Mouse (Mus musculus) A20 (cell line): ENCODE data around the gene Prr3.
"Not testable (repeated sequence)": the region's sequence is repeated elsewhere in the genome, so short reads cannot be mapped to it uniquely, and the experiment has no call there.

ENCODE experiments used
- DNase-seq: peaks from one replicate; pipeline ENCODE4 v3.0.0-alpha.2; 2011; ENCODE audit warnings: low read depth, low spot score

The Prr3 gene

DNA sequence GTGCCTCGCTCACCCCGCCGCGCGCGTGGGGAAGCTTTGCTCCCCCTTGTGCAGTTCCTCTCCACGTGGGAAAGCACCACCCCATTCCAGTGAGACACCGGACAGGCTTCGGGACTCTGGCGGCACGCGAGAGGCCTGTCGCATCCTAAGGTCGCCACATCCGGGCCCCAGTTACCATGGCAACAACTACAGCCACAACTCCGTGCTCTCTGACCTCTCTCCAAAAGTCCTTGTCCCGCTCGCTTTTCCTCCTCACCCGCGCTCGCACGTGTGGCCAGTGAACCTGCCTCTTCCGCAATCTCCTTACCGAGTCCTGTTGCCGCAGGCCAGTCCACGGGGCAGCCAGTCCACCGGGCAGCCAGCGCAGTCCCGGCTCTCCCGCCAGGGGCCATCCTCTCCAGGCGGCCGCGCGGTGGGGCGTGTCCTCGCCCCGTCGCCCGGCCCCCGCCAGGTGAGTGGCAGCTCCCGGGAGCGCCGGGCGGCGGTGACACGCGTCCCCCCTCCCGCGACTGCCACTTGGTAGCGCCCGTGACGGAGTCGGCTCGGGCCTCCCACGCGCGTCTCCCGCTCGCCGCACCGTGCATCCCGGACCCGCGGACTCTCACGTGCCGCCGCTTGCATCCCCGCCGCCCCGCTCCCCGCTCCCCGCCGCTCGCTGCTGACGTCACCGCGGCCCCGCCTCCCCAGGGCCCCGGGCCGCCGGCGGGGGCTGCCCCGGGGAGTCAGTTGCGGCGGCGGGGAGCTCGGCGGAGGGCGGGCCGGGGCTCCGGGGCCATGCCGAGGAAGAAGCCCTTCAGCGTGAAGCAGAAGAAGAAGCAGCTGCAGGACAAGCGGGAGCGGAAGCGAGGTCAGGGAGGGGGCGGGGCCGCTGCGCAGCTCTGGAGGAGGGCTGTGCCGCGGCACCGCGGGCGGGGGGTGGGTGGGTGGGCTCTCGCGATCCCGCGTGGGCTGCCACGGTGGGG is at the start of gene Prr3, which contains the start of gene Gnl1:
Gene Prr3 (minus strand): TSS at position 836 of the 962 bp plus-strand sequence.
Gene Gnl1 (plus strand): TSS at position 451 of the 962 bp plus-strand sequence.
- DNase-seq = peak; percentile 100

- no peak for DNase-seq
These were observed 49.0 kb upstream of the Prr3 start for GRCm38 (mm10) chr17:36028879-36029619.

DNA sequence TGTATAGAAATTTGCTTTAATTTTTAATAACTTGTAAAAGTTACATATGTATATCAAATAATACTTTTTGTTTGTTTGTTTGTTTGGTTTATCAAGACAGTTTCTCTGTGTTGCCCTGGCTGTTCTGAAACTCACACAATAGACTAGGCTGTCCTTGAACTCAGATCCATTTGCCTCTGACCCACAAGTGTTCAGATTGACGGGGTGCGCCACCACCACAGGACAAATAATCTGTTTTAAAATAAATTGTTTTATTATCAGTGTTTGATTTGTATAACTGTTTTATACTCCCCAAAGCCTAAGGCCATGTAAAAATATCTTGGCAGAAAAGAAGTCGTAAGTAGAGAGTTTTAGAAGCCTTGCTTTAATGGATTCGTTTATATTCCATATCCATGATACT is 47.6 kb upstream of the Prr3 start:
- no peak for DNase-seq

DNA sequence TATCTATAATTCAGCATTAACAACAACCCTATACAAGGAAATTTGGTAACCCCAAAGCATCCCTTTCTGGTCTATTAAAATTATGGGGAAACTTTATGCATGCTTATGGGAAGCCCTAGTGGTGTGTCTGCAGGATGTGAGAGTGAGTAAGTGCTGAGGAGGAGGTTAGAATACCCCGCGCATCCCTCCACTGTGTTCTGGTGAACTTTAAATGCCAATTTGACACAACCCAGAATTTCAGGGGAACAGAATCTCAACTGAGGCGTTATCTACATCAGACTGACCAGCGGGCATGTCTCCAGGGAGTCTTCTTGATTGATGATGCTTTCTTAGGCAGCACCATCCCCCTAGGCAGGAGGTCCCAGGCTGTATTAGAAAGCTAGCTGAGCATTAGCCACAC is 45.9 kb upstream of the Prr3 start:
- no peak for DNase-seq

DNA sequence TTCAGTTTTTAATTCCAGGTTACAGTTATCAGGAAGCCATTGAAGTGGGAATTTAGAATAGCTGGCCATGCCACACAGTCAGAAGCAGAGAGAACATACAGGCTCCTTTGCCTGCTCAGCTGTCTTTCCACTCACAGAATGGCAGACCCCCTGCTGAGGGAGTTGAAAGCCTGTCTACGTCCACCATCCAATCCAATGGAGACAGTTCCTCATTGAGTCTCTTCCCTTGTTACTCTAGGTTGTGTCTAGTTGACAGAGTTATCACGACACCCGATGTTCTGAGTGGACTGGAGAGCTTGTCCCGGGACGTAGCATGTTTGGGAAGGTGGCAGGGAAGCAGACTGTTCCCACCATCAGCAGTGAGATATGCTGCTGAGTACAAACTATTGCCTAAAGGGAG is 45.2 kb upstream of the Prr3 start:
- no peak for DNase-seq

DNA sequence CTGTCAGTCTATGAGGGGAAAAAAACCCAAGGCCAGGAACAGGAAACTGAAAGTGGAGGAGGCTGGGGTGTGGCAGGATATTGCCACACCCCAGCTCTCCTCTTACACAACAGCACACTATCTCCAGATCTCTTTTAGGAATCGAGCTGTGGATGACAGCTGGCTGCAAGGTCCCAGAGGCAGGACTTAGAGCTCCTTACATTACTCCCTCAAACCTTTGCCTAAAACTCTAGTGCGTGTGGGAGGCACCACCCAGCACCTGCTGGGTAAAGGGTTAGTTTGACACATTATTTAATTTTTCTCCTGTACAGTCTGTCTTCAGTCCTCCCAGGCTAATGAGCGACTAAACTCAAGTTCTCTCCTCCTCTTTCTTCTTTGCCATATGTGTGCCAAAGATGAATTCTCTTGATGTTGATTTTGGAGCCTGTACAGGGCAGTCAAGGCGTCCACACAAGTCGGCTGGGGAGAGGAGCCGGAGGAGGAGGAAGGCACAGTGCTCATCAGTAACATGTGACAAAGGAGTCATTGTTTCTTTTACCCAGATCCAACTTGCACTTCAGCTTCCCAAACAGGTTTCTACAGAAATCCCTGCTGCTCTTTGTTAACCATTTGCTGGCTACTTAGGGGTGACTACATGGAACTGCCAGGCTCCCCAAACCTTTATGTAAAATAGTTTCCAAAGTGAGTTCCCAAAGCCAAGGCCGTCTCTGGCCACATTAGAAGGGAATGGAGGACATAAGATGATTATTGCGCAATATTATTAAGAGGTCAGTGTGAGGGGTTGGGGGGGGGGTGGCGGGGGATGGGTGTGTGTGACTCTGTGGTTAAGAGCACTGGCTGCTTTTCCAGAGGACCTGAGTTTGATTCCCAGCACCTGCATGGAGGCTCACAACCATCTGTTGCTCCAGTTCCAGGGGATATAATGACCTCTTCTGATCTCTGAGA is 43.9 kb upstream of the Prr3 start:
- DNase-seq = no peak

DNA sequence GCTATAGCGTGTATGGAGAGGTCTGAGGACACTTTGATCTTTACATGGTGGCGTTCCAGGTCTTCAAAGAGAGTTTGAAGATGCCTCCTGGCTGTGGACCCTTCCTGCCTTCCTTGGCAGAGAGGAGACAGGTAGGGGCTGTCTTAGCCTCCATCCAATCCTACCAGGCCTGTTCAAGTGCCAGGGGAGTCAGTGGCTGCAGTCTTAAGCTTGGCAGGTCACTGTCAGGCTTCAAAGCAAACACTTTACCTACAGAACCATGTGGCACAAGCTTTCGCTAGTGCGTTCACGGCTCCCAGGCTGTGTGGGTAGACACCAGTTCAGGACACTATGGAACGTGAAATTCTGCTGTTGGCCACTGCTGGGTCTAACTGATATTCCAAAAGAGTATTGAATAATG is 42.9 kb upstream of the Prr3 start:
- no peak for DNase-seq

- no peak for DNase-seq
These were observed 42.1 kb upstream of the Prr3 start for GRCm38 (mm10) chr17:36022098-36022497.

GRCm38 (mm10) chr17:36021309-36021708 is 41.3 kb upstream of the Prr3 start:
- DNase-seq = peak; percentile 34

GRCm38 (mm10) chr17:36020191-36021073 is 40.4 kb upstream of the Prr3 start, which contains the start of gene H2-T24:
TSS of gene H2-T24 (minus strand) at chr17:36020560.
- peak; percentile 96 for DNase-seq

DNA sequence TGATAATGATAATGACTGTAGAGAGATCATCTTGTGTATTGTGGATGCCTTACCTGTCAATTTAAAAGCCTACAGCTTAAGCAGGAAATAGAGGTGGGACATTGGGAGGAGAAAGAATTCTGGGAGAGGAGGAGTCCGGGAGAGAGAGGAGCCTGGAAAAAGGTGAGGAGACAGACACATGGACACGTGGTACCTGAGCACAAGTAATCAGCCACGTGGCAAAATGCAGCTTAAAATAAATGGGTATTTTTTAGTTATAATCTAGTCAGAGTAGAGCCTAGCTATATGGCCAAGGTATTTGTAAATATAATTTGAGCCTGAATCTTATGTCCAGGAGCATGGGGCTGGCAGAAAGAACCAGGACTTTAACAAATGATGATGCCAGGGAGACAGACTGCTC is 39.5 kb upstream of the Prr3 start:
- DNase-seq = peak; percentile 37

GRCm38 (mm10) chr17:36018979-36019378 is 38.9 kb upstream of the Prr3 start:
- DNase-seq = no peak

DNA sequence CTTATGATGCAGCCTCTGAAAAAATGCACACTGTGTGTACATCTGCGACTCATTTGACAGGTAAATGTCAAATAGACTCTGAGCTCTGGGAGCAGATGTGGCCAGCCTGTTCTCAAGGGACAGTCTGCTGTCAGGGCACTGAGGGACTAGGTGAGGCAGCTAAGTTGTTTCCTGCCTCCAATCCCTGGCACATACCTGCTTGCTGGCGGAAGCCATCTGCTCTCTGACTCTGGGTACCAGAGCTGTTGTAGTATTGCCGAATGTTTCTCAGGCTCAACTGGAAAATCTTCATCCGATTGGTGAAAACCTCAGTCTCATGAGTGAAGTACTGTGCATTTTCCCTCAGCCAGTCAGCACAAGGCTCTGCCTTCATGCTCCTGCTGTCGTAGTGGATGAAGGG is 37.0 kb upstream of the Prr3 start:
- no peak for DNase-seq

DNA sequence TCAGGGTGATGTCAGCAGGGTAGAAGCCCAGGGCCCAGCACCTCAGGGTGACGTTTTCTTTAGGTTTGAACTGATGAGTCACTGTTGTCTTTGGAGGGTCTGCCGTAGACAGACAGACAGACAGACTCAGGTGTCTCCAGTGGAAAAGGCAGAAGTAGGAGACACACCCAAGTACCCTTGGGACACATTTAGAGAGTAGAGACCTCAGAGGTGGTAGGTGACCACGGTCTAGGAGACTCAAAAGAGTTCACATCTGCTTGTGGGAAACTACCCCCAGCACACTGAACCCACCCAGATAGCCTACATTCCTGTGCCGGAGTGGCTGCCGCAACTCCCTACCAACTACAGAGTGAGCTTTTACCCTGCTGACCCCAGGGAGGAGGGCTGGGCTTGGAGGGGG is 34.9 kb upstream of the Prr3 start:
- DNase-seq = no peak

GRCm38 (mm10) chr17:36004409-36004808 is 24.4 kb upstream of the Prr3 start:
- not testable (repeated sequence) for DNase-seq

DNA sequence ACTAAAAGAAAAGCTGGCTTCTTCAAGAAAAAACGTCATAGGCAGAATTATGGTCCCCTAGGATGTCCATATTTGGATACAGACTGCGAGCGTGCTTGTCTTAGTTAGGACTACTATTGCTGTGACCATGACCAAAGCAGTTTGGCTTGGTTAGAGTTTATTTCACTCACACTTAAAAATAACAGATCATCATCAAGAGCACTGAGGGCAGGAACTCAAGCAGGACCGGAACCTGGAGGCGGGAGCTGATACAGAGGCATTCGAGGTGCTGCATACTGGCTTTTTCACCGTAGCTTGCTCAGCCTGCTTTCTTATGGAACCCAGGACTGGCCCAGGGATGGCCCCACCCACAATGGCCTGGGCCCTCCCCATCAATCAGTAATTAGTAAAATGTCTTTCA is 23.3 kb upstream of the Prr3 start:
- no peak for DNase-seq

DNA sequence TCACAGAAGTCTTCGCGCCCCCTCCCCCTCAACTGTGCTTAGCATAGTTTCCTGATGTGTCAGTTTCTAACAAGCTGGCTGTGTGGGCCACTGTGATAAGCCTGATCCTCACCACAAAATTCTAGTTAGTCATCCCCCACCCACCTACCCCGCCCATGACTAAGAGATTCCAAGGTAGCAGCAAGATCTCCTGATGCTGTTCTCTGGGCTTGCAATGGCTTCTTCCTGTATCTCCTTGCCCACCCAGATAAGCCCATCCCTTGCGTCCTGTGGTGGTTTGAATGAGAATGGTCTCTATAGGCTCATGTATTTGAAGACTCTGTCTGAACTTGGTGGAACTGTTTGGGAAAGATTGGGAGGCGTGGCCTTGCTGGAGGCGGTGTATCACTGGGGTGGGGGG is 21.9 kb upstream of the Prr3 start:
- DNase-seq = no peak

- peak; percentile 53 for DNase-seq
These were observed 21.3 kb upstream of the Prr3 start for GRCm38 (mm10) chr17:36001121-36001897.

DNA sequence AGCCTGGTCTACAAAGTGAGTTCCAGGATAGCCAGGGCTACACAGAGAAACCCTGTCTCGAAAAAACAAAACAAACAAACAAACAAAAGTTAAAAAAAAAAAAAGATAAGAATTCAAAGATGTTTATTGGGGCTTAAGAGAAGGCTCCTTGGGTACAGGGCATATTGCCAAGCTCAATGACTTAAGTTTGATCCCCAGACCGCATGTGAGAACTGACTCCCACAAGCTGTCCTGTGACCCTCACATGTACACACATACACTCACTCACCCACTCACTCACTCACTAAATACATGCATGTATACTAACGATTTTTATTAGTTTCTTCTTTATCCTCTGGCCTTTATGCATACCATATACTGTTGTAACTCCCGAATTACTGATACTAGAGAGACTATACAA is 20.3 kb upstream of the Prr3 start:
- no peak for DNase-seq

GRCm38 (mm10) chr17:35999356-35999755 is 19.3 kb upstream of the Prr3 start:
- peak; percentile 87 for DNase-seq
